Mouse (Mus musculus) stomach, postnatal 0 days (tissue): ENCODE results near the gene Zmiz1.

Experiments used
- CTCF ChIP-seq: IDR thresholded peaks from 2 replicates; pipeline ENCODE4 v1.5.1; 2016; ENCODE audit warnings: antibody characterized with exemption, low read depth, mild to moderate bottlenecking, moderate library complexity
- EP300 ChIP-seq: optimal IDR thresholded peaks from 2 replicates; pipeline ENCODE3; 2016; ENCODE audit warnings: antibody characterized with exemption

- no peak for TF ChIP-seq CTCF
- no peak for TF ChIP-seq EP300
Measured at GRCm38 (mm10) chr14:25538522-25538921, 79.5 kb downstream of the Zmiz1 start.
